Mouse (Mus musculus) adrenal gland, postnatal 36 days (tissue): ENCODE measurements around the gene Serp2. TPM values are rescaled to one million over a fixed set of nuclear protein-coding genes. Genes with fewer than 3 reads are reported as not detected.

Experiments
- DNase-seq, 2 experiments: peaks; one replicate each; pipeline ENCODE4 v3.0.0; 2021; ENCODE audit warnings: mixed read lengths in 1 of 2
- total RNA-seq, 2 experiments: library from RNA; stranded (reverse); gene quantifications; 2 replicates each; pipeline ENCODE4 v1.2.3; 2021

Serp2 gene
- total RNA-seq, 2 experiments from 2014 or later = 4.2 to 6.4 TPM

- no peak for DNase-seq
Measured at GRCm38 (mm10) chr14:76498210-76498609, 58.5 kb downstream of the Serp2 start.

GRCm38 (mm10) chr14:76497187-76497586 is 59.5 kb downstream of the Serp2 start:
- no peak for DNase-seq

- DNase-seq = no peak
Measured at GRCm38 (mm10) chr14:76495022-76495421, 61.7 kb downstream of the Serp2 start.

- DNase-seq = no peak
Measured at GRCm38 (mm10) chr14:76489128-76489527, 67.6 kb downstream of the Serp2 start.

GRCm38 (mm10) chr14:76488101-76489044 is 68.3 kb downstream of the Serp2 start:
- no peak for DNase-seq

GRCm38 (mm10) chr14:76487609-76488008 is 69.1 kb downstream of the Serp2 start:
- no peak for DNase-seq

GRCm38 (mm10) chr14:76483701-76484100 is 73.0 kb downstream of the Serp2 start:
- no peak for DNase-seq

Other genes starting within 250 kb of the Serp2 start
- 1,000 to 10,000 TPM; 1,153 to 1,605 TPM for gene Tsc22d1, start 141.9 kb downstream of the Serp2 start, total RNA-seq